Mouse (Mus musculus): Measurements from ENCODE around the gene Ppargc1a.

Gene Ppargc1a

DNA sequence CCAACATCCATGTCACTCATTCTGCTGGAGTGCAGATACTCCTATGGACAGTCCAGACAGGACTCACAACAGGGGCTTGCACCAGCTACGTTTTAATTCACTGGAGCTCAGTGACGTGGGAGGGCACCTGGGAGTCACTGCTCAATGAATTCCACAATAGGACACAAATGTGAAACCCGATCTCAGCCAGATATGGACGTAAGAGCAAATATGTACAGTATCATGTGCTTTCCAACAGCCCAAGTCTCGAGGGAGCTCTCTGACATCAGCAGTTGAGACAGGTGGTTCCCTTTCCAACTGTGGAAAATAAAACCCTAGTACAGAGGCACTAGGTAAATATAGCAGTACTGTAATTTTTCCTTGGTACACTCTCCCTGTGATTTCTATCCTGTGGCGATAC is at the start of gene Ppargc1a:
Gene Ppargc1a (minus strand): TSS at position 68 of the 400 bp plus-strand sequence.
- no peak for TF ChIP-seq GATA4 (IDR thresholded peaks at IDR 0.05; ENCODE audit: insufficient replicate concordance, low read length)

GRCm38 (mm10) chr5:51616877-51617276 is 49.4 kb upstream of the Ppargc1a start:
- TF ChIP-seq GATA4 (IDR thresholded peaks at IDR 0.05; ENCODE audit: insufficient replicate concordance, low read length), result no peak

GRCm38 (mm10) chr5:51612049-51612448 is 44.5 kb upstream of the Ppargc1a start:
- TF ChIP-seq GATA4 (IDR thresholded peaks at IDR 0.05; ENCODE audit: insufficient replicate concordance, low read length), result no peak

- no peak for TF ChIP-seq GATA4 (IDR thresholded peaks at IDR 0.05; ENCODE audit: insufficient replicate concordance, low read length)
These were observed 40.4 kb upstream of the Ppargc1a start for GRCm38 (mm10) chr5:51607686-51608480.

- no peak for TF ChIP-seq GATA4 (IDR thresholded peaks at IDR 0.05; ENCODE audit: insufficient replicate concordance, low read length)
These were observed 32.0 kb upstream of the Ppargc1a start for GRCm38 (mm10) chr5:51599549-51599948.

- no peak; the same call in 1 of the 2 replicates for TF ChIP-seq GATA4 (IDR thresholded peaks at IDR 0.05; ENCODE audit: insufficient replicate concordance, low read length)
These were observed 28.1 kb upstream of the Ppargc1a start for GRCm38 (mm10) chr5:51595644-51596043.

GRCm38 (mm10) chr5:51592206-51592605 is 24.7 kb upstream of the Ppargc1a start:
- TF ChIP-seq GATA4 (IDR thresholded peaks at IDR 0.05; ENCODE audit: insufficient replicate concordance, low read length), result no peak

DNA sequence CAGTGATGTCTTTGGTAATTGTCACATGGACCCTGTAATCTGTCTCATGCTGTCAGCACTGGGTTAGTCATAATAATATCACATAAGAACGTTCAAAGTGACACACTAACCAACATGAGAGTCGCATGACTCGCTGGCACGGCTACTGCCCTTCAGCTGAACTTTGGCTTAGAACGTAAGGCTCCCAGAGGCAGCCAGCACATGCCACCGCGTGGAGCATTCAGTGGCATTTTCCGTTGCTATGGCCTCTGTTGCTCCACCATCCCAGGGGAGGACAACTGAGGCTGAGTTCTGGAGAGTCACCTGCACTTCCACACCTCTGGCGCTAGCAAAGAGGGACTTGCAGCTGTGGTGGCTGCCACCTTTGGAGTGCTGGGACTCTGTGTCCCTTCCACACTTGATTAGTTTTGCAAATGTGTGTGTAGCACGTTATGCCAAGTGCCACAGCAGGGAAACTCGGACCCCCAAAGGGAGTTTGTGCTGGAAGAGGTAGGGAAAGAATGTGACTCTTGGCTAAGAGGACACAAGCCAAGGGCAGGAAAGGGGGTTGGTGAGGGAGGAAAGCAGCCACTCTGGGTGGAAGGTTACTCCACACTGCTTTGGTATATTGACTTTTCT is 24.1 kb upstream of the Ppargc1a start:
- TF ChIP-seq GATA4 (IDR thresholded peaks at IDR 0.05; ENCODE audit: insufficient replicate concordance, low read length), result no peak

- TF ChIP-seq GATA4 (IDR thresholded peaks at IDR 0.05; ENCODE audit: insufficient replicate concordance, low read length), result no peak
These were observed 18.7 kb upstream of the Ppargc1a start for GRCm38 (mm10) chr5:51586187-51586586.

DNA sequence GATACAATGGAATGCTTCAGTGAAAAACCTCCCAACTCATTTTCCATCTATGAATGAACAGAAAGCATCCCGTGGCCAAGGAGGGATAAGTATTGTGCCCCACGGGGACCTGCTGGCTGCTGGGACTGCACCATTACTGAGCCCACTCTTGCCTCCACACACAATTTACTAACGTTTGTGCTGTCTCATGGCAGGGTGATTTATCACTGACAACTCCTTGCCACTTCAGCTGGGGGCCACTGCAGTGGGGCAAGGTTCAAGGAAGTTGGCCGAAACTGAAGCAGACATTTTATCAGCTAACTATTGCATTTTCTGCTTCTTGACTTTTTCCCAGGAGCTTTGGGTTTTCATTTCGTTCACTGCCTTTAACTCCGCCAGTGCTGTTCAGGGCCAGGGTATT is 17.5 kb upstream of the Ppargc1a start:
- no peak for TF ChIP-seq GATA4 (IDR thresholded peaks at IDR 0.05; ENCODE audit: insufficient replicate concordance, low read length)

GRCm38 (mm10) chr5:51584186-51584585 is 16.7 kb upstream of the Ppargc1a start:
- no peak for TF ChIP-seq GATA4 (IDR thresholded peaks at IDR 0.05; ENCODE audit: insufficient replicate concordance, low read length)

DNA sequence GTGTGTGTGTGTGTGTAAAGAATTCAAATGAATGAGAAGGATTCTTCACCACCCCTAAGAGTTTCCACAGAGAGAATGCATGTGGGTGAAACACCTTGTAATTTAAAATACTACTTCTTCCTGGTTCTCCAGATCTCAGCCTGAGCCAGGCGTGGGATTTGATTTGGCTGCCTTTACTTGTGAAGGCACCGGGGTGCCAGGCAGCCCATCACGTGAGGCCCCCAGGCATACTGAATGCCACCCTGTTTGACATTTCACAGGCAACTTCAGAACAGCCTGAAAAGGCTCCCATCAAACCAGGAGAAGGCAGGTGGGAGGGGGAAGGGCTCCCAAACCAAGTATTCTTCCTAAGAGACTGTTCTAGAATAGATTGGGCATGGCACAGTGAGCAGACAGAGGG is 16.1 kb upstream of the Ppargc1a start:
- no peak for TF ChIP-seq GATA4 (IDR thresholded peaks at IDR 0.05; ENCODE audit: insufficient replicate concordance, low read length)

DNA sequence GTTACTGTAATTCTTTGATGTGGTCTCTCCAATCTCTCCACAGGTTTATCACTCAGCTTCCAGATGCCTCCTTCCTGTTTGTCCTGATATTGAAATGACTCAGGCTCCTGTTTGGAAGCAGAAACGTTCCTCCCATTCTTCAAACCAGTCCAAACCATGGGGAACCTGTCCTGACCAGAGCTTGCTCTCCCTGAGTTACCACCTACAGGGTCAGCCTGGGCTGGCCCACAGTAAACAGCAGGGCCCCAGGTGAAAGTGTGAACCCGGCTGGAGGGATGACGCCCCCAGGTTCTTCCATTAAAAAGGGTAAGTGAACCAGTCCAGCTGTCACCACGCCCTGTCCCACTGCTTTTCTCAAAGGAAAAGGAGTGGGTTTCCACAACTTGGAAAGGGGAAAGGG is 15.5 kb upstream of the Ppargc1a start:
- no peak for TF ChIP-seq GATA4 (IDR thresholded peaks at IDR 0.05; ENCODE audit: insufficient replicate concordance, low read length)

GRCm38 (mm10) chr5:51582618-51583017 is 15.1 kb upstream of the Ppargc1a start:
- TF ChIP-seq GATA4 (IDR thresholded peaks at IDR 0.05; ENCODE audit: insufficient replicate concordance, low read length), result no peak

- no peak for TF ChIP-seq GATA4 (IDR thresholded peaks at IDR 0.05; ENCODE audit: insufficient replicate concordance, low read length)
These were observed 10.1 kb upstream of the Ppargc1a start for GRCm38 (mm10) chr5:51577594-51577993.

DNA sequence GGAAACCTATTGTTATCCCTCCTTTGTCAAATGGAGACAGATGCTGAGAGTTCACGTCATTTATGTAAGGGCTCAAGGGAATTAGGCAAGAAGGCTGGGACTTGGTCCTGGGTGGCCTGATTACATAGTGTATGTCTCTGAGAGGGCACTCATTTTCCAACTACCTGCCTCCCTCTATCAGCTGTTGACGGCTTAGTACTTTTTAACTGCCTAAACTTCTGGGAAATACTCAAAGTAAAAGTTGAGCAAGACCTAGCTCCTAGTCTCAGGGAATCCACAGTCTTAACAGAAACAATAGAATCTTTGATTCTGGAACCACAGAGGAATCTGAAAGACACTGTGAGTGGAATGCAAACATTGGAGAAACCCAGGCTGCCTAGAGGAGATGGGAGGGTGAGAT is 6.2 kb upstream of the Ppargc1a start:
- no peak for TF ChIP-seq GATA4 (IDR thresholded peaks at IDR 0.05; ENCODE audit: insufficient replicate concordance, low read length)

All from liver, adult (tissue).